Comparison of ENCODE assay signal across 8 mouse cellular contexts in genomic region chr2:53204373-53205274, GRCm38 (mm10). TPM values are rescaled to one million over a fixed set of nuclear protein-coding genes. Genes with fewer than 3 reads are reported as not detected.
DNase-seq lines count a peak whose midpoint lies in the region; ATAC-seq and TF ChIP-seq lines count a peak whose summit lies in the region.

No protein-coding gene starts in this region.

- H3K9me3 ChIP-seq in embryonic facial prominence, embryonic 11.5 days (replicated peaks; ENCODE audit: control insufficient read depth, low read length) = no peaks in the 10 kb centered on the region
- H3K9me3 ChIP-seq in embryonic facial prominence, embryonic 10.5 days = no peaks in the 10 kb centered on the region
- no peaks in the 10 kb centered on the region for H3K9me3 ChIP-seq in limb, embryonic 14.5 days (ENCODE audit: control insufficient read depth, low read length)

- no peak for ATAC-seq in embryonic facial prominence, embryonic 11.5 days (replicated peaks; ENCODE audit: insufficient number of reproducible peaks, low FRiP score, low TSS enrichment, low read depth)
- 0 out of 2 replicates have a peak, but pooled peaks have one; percentile 34 for ATAC-seq in limb, embryonic 14.5 days (ENCODE audit: low FRiP score, low read depth)

- no peak for TF ChIP-seq POLR2A in thymus, adult 2 months (IDR thresholded peaks at IDR 0.05; ENCODE audit: control insufficient read depth, extremely low read depth, insufficient read depth, low read length, poor library complexity)
- no peak for TF ChIP-seq POLR2A in limb, embryonic 14.5 days (IDR thresholded peaks at IDR 0.05; ENCODE audit: borderline replicate concordance, extremely low read depth, insufficient read depth, insufficient read length)

- no peak overlapping the region for H3K27ac ChIP-seq in embryonic facial prominence, embryonic 11.5 days (replicated peaks; ENCODE audit: low read depth, low read length)
- H3K27ac ChIP-seq in embryonic facial prominence, embryonic 10.5 days (replicated peaks) = no peak overlapping the region
- no peak overlapping the region for H3K27ac ChIP-seq in thymus, adult 2 months (ENCODE audit: control insufficient read depth, insufficient read depth, low read length)
- no peak overlapping the region for H3K27ac ChIP-seq in limb, embryonic 14.5 days (replicated peaks; ENCODE audit: low read depth, low read length)

- H3K9ac ChIP-seq in embryonic facial prominence, embryonic 11.5 days (replicated peaks; ENCODE audit: low read length) = no peak overlapping the region
- H3K9ac ChIP-seq in limb, embryonic 14.5 days (ENCODE audit: low read depth, low read length, severe bottlenecking) = no peak overlapping the region

- H3K36me3 ChIP-seq in embryonic facial prominence, embryonic 11.5 days (replicated peaks; ENCODE audit: control insufficient read depth, insufficient read depth, low read depth, low read length) = no peaks in the 10 kb centered on the region
- H3K36me3 ChIP-seq in embryonic facial prominence, embryonic 10.5 days (replicated peaks) = peaks cover 70% of the 10 kb centered on the region
- peaks cover 3% of the 10 kb centered on the region for H3K36me3 ChIP-seq in thymus, adult 2 months (ENCODE audit: control insufficient read depth, insufficient read depth, low read length)
- H3K36me3 ChIP-seq in limb, embryonic 14.5 days (ENCODE audit: control insufficient read depth, insufficient read depth, low read length) = peaks cover 24% of the 10 kb centered on the region

- DNase-seq in embryonic facial prominence, embryonic 11.5 days (ENCODE audit: low spot score) = peak; percentile 57
- DNase-seq in embryonic facial prominence, embryonic 10.5 days (ENCODE audit: low spot score) = no peak
- DNase-seq in thymus, postnatal 0 days (ENCODE audit: low spot score) = peak; percentile 40
- DNase-seq in thymus, adult 2 months = no peak
- peak; percentile 56 for DNase-seq in limb, embryonic 14.5 days (ENCODE audit: low spot score)
- DNase-seq in spleen, postnatal 36 days (ENCODE audit: low spot score in 2 of 2) = no peak
- DNase-seq in kidney, postnatal 4 days = no peak
- DNase-seq in kidney, adult 9 months = no peak

- 76% methylated on average over 5 of the region's 5 CpGs for WGBS in embryonic facial prominence, embryonic 11.5 days
- WGBS in embryonic facial prominence, embryonic 10.5 days = 84% methylated on average over 5 of the region's 5 CpGs
- 64% methylated on average over 5 of the region's 5 CpGs for WGBS in thymus, adult 2 months
- 70% methylated on average over 5 of the region's 5 CpGs for WGBS in limb, embryonic 14.5 days

- no peak overlapping the region for H3K4me3 ChIP-seq in embryonic facial prominence, embryonic 11.5 days (ENCODE audit: low read depth, low read length)
- no peak overlapping the region for H3K4me3 ChIP-seq in embryonic facial prominence, embryonic 10.5 days
- H3K4me3 ChIP-seq in thymus, adult 2 months (ENCODE audit: control insufficient read depth, insufficient read depth, low read length) = no peak overlapping the region
- no peak overlapping the region for H3K4me3 ChIP-seq in limb, embryonic 14.5 days (replicated peaks; ENCODE audit: low read length)

- no peak for TF ChIP-seq CTCF in thymus, adult 2 months (IDR thresholded peaks at IDR 0.05; ENCODE audit: borderline replicate concordance, control insufficient read depth, extremely low read depth, insufficient read depth, low read length, poor library complexity)

- H3K4me1 ChIP-seq in embryonic facial prominence, embryonic 11.5 days (ENCODE audit: control insufficient read depth, insufficient read depth, low read length) = no peaks in the 10 kb centered on the region
- no peaks in the 10 kb centered on the region for H3K4me1 ChIP-seq in embryonic facial prominence, embryonic 10.5 days
- H3K4me1 ChIP-seq in thymus, adult 2 months (replicated peaks; ENCODE audit: control insufficient read depth, insufficient read depth, low read length) = no peaks in the 10 kb centered on the region
- no peaks in the 10 kb centered on the region for H3K4me1 ChIP-seq in limb, embryonic 14.5 days (ENCODE audit: control insufficient read depth, insufficient read depth, low read length)

- H3K4me2 ChIP-seq in embryonic facial prominence, embryonic 11.5 days (ENCODE audit: low read depth, low read length) = no peak overlapping the region
- no peak overlapping the region for H3K4me2 ChIP-seq in limb, embryonic 14.5 days (replicated peaks; ENCODE audit: low read depth, low read length, severe bottlenecking)

- H3K27me3 ChIP-seq in embryonic facial prominence, embryonic 11.5 days (ENCODE audit: control insufficient read depth, insufficient read depth, low read length) = no peaks in the 10 kb centered on the region
- no peaks in the 10 kb centered on the region for H3K27me3 ChIP-seq in embryonic facial prominence, embryonic 10.5 days (replicated peaks; ENCODE audit: low read depth, poor library complexity, severe bottlenecking)
- H3K27me3 ChIP-seq in thymus, adult 2 months (ENCODE audit: control insufficient read depth, insufficient read depth, low read length) = no peaks in the 10 kb centered on the region
- H3K27me3 ChIP-seq in limb, embryonic 14.5 days (ENCODE audit: control insufficient read depth, insufficient read depth, low read length) = no peaks in the 10 kb centered on the region

RNA-seq across cellular contexts. Expression of gene Arl6ip6, which starts 13.1 kb away (rescaled TPM):
- 66.3 and 72.2 TPM in 2 replicates for polyA plus RNA-seq in embryonic facial prominence, embryonic 11.5 days (2014; fragmentation: Nextera tagmentation; extraction: Ambion mirVana)
- 66.9 and 68.2 TPM in 2 replicates for polyA plus RNA-seq in embryonic facial prominence, embryonic 10.5 days (2016; fragmentation: Nextera tagmentation; extraction: Ambion mirVana)
- polyA plus RNA-seq in thymus, postnatal 0 days (2015; fragmentation: Nextera tagmentation; extraction: Ambion mirVana) = 58.1 and 59.0 TPM in 2 replicates
- polyA plus RNA-seq in thymus, adult 2 months (2012; rRNA removed) = 22.1 and 26.5 TPM in 2 replicates
- 38.8 and 41.9 TPM in 2 replicates for polyA plus RNA-seq in limb, embryonic 14.5 days (2012; rRNA removed)
- 41.3 and 44.4 TPM in 2 replicates for polyA plus RNA-seq in limb, embryonic 14.5 days (2014; fragmentation: Nextera tagmentation; extraction: Ambion mirVana)

RNA-seq across cellular contexts. Expression of gene Prpf40a, which starts 13.5 kb away (rescaled TPM):
- polyA plus RNA-seq in embryonic facial prominence, embryonic 11.5 days (2014; fragmentation: Nextera tagmentation; extraction: Ambion mirVana) = 193 and 204 TPM in 2 replicates
- polyA plus RNA-seq in embryonic facial prominence, embryonic 10.5 days (2016; fragmentation: Nextera tagmentation; extraction: Ambion mirVana) = 205 and 209 TPM in 2 replicates
- polyA plus RNA-seq in thymus, postnatal 0 days (2015; fragmentation: Nextera tagmentation; extraction: Ambion mirVana) = 205 and 215 TPM in 2 replicates
- 58.2 and 70.5 TPM in 2 replicates for polyA plus RNA-seq in thymus, adult 2 months (2012; rRNA removed)
- polyA plus RNA-seq in limb, embryonic 14.5 days (2012; rRNA removed) = 26.1 and 29.8 TPM in 2 replicates
- polyA plus RNA-seq in limb, embryonic 14.5 days (2014; fragmentation: Nextera tagmentation; extraction: Ambion mirVana) = 150 and 159 TPM in 2 replicates

Comparison
In these comparisons a context has a peak if more than half of its experiments do, and no peak if none do; other contexts are left out.
1. DNase-seq: peak in embryonic facial prominence, embryonic 11.5 days (single experiment), thymus, postnatal 0 days (single experiment) and limb, embryonic 14.5 days (single experiment); none in embryonic facial prominence, embryonic 10.5 days (single experiment), thymus, adult 2 months (single experiment), spleen, postnatal 36 days (0 of 2), kidney, postnatal 4 days (0 of 2) and kidney, adult 9 months (single experiment).